Mouse (Mus musculus): Measurements from ENCODE around the gene Trak1. TPM values are rescaled to one million over a fixed set of nuclear protein-coding genes. Genes with fewer than 3 reads are reported as not detected.

The Trak1 gene
- polyA plus RNA-seq, 1 experiment = 41.5 TPM

DNA sequence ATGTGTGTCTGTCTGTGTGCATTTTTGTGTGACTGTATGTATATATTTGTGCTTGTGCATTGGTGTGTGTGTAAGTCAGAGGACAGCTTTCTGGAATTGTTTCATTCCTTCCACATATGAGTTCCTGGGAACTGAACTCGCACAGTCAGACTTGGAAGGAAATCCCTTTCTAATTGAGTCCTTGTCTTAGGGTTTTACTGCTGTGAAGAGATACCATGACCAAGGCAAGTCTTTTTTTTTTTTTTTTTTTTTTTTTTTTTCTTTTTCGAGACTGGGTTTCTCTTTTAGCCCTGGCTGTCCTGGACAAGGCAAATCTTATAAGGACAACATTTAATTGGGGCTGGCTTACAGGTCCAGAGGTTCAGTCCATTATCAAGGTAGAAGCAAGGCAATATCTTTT, 6.0 kb upstream of the Trak1 start:
- Histone ChIP-seq H3K4me3 (ENCODE audit: insufficient read depth, low read length) (no peak overlapping the region), H3K4me1 (ENCODE audit: control insufficient read depth, insufficient read depth, low read length) (no peaks in the 10 kb centered on the region), H3K27ac (ENCODE audit: insufficient read depth, low read length) (no peak overlapping the region)
- TF ChIP-seq POLR2A (IDR thresholded peaks at IDR 0.05; ENCODE audit: low read depth, low read length) (no peak), CTCF (IDR thresholded peaks at IDR 0.05; ENCODE audit: borderline replicate concordance, insufficient read depth, low read length) (no peak)

DNA sequence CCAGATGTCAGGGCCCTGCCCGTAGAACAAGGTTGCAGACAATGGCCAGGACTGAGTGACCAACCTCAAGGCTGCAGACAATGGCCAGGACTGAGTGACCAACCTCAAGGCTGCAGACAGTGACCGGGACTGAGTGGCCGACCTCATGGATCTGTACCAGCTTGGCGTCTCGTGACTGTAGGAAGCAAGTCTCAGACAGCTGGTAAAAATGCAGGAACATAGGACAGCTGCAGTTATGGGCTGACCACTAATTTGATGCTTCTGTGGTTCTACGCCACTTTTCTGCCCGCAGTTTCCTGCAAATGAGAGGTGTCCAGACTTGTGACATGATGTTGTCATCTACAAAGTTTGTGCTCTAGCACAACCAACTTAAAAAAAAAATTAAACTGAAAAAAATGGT, 4.1 kb upstream of the Trak1 start:
- H3K4me3 ChIP-seq (ENCODE audit: insufficient read depth, low read length) = no peak overlapping the region
- no peaks in the 10 kb centered on the region for H3K4me1 ChIP-seq (ENCODE audit: control insufficient read depth, insufficient read depth, low read length)
- TF ChIP-seq CTCF (IDR thresholded peaks at IDR 0.05; ENCODE audit: borderline replicate concordance, insufficient read depth, low read length) (no peak), POLR2A (IDR thresholded peaks at IDR 0.05; ENCODE audit: low read depth, low read length) (no peak)
- H3K27ac ChIP-seq (ENCODE audit: insufficient read depth, low read length) = no peak overlapping the region

DNA sequence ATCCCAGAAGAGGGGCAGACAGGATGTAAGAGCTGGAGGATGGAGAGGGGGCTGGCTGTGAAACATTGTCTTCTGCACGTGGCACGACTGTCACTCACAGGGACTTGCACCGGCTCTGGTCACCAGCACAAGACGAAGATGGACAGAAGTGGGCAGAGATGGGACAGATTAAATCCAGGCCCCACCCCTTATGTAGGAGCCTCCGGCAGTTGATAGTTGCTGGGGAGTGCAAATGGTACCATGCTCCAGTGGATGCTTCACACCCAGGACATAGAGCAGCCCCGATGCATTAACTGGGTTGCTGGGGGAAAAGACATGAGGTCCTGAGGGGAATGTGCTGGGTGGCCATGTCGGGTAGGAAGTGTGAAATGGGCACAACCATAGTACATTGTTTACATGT, 2.1 kb upstream of the Trak1 start:
- no peak for TF ChIP-seq POLR2A (IDR thresholded peaks at IDR 0.05; ENCODE audit: low read depth, low read length)
- TF ChIP-seq CTCF (IDR thresholded peaks at IDR 0.05; ENCODE audit: borderline replicate concordance, insufficient read depth, low read length) = no peak
- Histone ChIP-seq H3K27ac (ENCODE audit: insufficient read depth, low read length) (no peak overlapping the region), H3K4me1 (ENCODE audit: control insufficient read depth, insufficient read depth, low read length) (peaks cover 7% of the 10 kb centered on the region), H3K4me3 (ENCODE audit: insufficient read depth, low read length) (no peak overlapping the region)

DNA sequence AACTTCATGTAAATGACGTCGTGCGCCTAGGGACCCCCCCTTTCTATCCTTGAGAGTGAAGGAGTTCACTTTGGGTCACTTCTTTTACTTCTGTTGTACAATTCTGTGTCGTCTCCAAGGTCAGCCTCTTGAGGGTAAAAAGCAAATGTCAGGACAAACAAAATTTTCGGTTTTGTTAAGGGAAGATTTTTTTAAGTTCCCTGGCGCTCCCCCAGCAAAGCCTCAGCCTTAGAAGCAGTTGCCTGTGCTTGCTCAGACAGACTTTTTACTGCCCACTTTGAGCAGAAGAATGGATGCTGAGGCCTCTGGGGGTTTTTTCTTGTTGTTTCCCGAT, 730 bp downstream of the Trak1 start:
- Histone ChIP-seq H3K27ac (ENCODE audit: insufficient read depth, low read length) (peak overlapping the region; percentile 31), H3K4me1 (ENCODE audit: control insufficient read depth, insufficient read depth, low read length) (peaks cover 7% of the 10 kb centered on the region), H3K4me3 (ENCODE audit: insufficient read depth, low read length) (peak overlapping the region; percentile 85)
- no peak for TF ChIP-seq POLR2A (IDR thresholded peaks at IDR 0.05; ENCODE audit: low read depth, low read length)
- TF ChIP-seq CTCF (IDR thresholded peaks at IDR 0.05; ENCODE audit: borderline replicate concordance, insufficient read depth, low read length) = no peak

DNA sequence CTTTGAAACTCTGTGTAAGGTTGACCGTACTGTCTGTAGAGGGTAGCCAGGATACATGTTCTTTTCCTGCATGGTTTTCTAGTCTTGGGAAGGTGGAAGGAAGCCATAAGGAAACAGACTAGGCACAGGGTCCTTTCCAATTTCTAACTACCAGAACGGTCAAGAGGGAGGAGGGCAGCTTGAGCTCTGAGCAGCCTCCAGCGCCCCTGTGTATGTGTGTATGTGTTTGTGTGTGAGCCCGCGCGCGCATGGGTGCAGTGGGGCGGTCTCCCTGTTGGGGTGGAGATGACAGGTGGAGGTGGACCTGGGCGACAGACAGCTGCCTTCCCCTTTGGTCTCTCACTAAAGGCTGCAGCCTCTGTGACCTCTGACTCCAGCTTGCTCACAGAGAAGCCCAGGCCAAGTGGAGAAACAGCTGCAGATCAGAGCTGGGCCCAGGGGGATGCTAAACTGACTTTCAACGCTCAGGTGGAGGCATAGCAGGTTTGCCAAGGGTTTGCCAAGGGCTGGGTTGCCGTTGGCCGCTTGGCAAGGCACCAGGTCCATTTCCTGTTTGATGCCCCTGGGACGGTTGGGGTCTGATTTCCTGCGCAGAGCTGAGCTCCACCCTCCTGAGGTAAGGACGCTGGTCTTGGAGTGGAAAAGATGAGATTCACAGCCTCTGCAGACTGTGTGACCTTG, 1.2 kb downstream of the Trak1 start:
- Histone ChIP-seq H3K4me3 (ENCODE audit: insufficient read depth, low read length) (peak overlapping the region; percentile 85), H3K4me1 (ENCODE audit: control insufficient read depth, insufficient read depth, low read length) (peaks cover 7% of the 10 kb centered on the region), H3K27ac (ENCODE audit: insufficient read depth, low read length) (peak overlapping the region; percentile 31)
- TF ChIP-seq CTCF (IDR thresholded peaks at IDR 0.05; ENCODE audit: borderline replicate concordance, insufficient read depth, low read length) (no peak), POLR2A (IDR thresholded peaks at IDR 0.05; ENCODE audit: low read depth, low read length) (no peak)

DNA sequence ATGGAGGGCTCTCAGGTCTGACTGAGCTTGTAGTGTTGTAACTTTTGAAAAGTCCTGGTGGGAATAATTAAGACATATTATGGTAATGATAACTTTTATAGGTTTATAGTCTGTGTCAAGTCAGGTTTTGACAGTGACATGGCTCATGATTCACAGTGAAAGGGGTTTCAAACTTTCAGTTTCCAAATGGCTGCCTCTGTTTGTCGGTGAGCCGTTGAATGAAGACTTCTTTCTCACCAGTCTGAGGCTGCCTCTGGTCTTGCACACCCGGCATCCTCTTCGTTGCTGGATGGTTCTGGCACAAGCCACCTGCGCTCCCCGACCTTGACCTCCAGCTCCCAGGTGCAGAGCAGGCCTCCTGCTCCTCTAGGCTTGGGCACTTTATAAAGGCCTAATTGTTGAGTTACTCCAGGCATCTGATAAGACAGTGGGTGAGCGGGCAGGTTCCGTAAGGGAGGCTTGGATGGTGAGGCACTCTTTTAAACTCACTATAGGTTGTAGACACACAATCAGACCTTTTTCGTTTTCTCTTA, 2.0 kb downstream of the Trak1 start:
- Histone ChIP-seq H3K4me3 (ENCODE audit: insufficient read depth, low read length) (peak overlapping the region; percentile 85), H3K27ac (ENCODE audit: insufficient read depth, low read length) (no peak overlapping the region), H3K4me1 (ENCODE audit: control insufficient read depth, insufficient read depth, low read length) (peaks cover 7% of the 10 kb centered on the region)
- TF ChIP-seq POLR2A (IDR thresholded peaks at IDR 0.05; ENCODE audit: low read depth, low read length) (no peak), CTCF (IDR thresholded peaks at IDR 0.05; ENCODE audit: borderline replicate concordance, insufficient read depth, low read length) (no peak)

DNA sequence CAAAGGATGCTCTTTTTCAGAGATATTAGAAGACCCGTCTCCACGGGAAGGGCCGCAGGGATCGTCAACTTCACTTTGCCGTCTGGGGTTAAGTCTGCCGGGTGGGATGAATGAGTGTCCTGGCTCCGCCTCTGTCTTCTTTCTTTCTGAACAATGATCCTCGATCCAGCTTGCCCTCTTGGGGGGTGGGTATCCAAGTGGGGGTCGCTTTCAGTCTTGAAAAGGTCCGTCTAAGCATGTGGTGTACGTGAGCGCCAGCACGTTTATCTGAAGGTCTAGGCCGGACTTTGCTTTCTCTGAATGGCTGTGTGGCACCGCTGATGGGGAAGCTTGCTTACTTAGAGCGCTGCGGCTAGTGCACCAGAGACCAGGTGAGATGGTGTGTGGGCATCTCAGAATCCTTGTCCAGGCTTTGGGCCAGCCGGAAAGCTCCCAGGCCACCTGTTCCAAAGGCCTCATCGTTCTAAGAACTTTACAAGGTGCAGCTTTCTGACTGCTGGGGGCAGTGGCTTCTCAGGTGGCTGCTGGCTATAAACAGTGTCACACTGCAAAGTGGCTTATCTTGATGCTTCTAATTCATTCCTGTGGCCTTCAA, 2.8 kb downstream of the Trak1 start:
- Histone ChIP-seq H3K4me1 (ENCODE audit: control insufficient read depth, insufficient read depth, low read length) (peaks cover 7% of the 10 kb centered on the region), H3K27ac (ENCODE audit: insufficient read depth, low read length) (no peak overlapping the region), H3K4me3 (ENCODE audit: insufficient read depth, low read length) (no peak overlapping the region)
- TF ChIP-seq POLR2A (IDR thresholded peaks at IDR 0.05; ENCODE audit: low read depth, low read length) (no peak), CTCF (IDR thresholded peaks at IDR 0.05; ENCODE audit: borderline replicate concordance, insufficient read depth, low read length) (no peak)

DNA sequence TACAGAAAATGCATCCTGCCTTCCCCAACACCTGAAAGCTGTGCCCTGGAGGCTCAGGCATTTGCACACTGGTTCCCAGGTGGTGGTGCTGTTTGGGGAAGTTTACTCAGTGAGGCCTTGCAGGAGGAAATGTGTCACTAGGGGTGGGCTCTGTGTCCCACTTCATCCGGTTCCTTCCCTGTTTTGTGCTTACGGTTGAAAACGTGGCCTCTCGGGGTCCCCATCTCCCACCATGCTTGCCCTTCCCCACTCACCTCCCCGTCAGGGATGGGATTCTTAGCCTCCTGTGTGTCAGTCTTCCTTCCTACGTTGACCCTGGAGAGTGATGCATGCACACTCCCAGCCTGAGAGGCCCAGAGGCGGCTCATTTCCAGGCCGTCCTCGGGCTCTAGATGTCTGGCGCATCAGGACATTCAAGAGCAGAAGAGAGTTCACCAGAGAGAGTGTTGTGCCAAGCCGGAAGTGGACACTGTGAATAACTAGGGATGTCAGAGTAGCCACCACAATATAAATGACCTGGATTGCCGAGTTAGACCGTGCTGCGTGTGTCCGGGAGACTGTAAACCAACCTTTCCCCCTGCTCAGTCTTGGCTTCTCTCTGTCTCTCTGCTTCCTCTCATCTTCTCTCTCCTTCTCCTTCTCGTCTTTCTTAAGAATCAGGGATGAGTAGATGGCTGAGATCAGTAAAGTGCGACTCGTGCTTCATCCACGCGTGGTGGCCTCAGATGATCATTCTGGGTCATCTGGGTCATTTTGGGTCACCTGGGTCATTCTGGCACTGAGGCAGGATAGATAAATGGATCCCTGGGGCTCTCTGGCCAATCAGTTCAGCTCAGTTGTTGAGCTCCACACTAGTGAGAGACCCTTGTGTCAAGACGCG, 4.0 kb downstream of the Trak1 start:
- no peak overlapping the region for H3K4me3 ChIP-seq (ENCODE audit: insufficient read depth, low read length)
- no peak for TF ChIP-seq CTCF (IDR thresholded peaks at IDR 0.05; ENCODE audit: borderline replicate concordance, insufficient read depth, low read length)
- no peak for TF ChIP-seq POLR2A (IDR thresholded peaks at IDR 0.05; ENCODE audit: low read depth, low read length)
- no peak overlapping the region for H3K27ac ChIP-seq (ENCODE audit: insufficient read depth, low read length)
- peaks cover 7% of the 10 kb centered on the region for H3K4me1 ChIP-seq (ENCODE audit: control insufficient read depth, insufficient read depth, low read length)

DNA sequence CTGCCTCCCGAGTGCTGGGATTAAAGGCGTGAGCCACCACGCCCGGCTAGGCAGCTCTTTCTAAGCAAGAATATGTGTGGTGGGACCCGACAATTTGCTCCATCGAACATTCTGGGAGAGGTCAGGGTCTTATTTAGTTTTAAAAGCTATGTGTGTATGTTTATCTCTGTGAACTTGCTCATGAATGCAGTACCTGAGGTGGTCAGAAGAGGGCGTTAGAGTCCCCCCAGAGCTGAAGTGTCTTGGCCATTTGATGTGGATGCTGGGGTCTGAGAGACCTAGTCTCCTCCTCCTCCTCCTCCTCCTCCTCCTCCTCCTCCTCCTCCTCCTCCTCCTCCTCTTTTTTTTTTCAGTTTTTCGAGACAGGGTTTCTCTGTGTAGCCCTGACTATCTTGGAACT, 5.2 kb downstream of the Trak1 start:
- H3K4me1 ChIP-seq (ENCODE audit: control insufficient read depth, insufficient read depth, low read length) = peaks cover 7% of the 10 kb centered on the region
- H3K27ac ChIP-seq (ENCODE audit: insufficient read depth, low read length) = no peak overlapping the region
- H3K4me3 ChIP-seq (ENCODE audit: insufficient read depth, low read length) = no peak overlapping the region
- no peak for TF ChIP-seq CTCF (IDR thresholded peaks at IDR 0.05; ENCODE audit: borderline replicate concordance, insufficient read depth, low read length)
- TF ChIP-seq POLR2A (IDR thresholded peaks at IDR 0.05; ENCODE audit: low read depth, low read length) = no peak
